Mouse (Mus musculus) limb, embryonic 13.5 days (tissue): Measurements from ENCODE around the gene Ext2. TPM values are rescaled to one million over a fixed set of nuclear protein-coding genes. Genes with fewer than 3 reads are reported as not detected.
A peak's percentile ranks its signal among the peaks of the same experiment; 100 is the strongest.

ENCODE experiments used
- ATAC-seq: fragments of 200-750 bp; cut with Nextera tagmentation; 2 replicates; pipeline ENCODE4 v1.8.0; 2017; ENCODE audit warnings: low read depth, moderate number of reproducible peaks, moderate TSS enrichment; ENCODE audit not compliant: low FRiP score
- H3K27ac ChIP-seq: fragments of 300-500 bp; sonication (generic); 2 replicates; pipeline ENCODE4 v1.5.1; 2015; ENCODE audit warnings: inconsistent platforms, mild to moderate bottlenecking, moderate library complexity
- H3K27me3 ChIP-seq: fragments of 300-500 bp; sonication (generic); 2 replicates; pipeline ENCODE4 v1.6.1; 2015; ENCODE audit warnings: mild to moderate bottlenecking, inconsistent platforms
- H3K36me3 ChIP-seq: fragments of 300-500 bp; sonication (generic); 2 replicates; pipeline ENCODE4 v1.6.1; 2015; ENCODE audit warnings: inconsistent platforms, mild to moderate bottlenecking, moderate library complexity
- H3K4me1 ChIP-seq: fragments of 300-500 bp; sonication (generic); 2 replicates; pipeline ENCODE4 v1.6.1; 2015; ENCODE audit warnings: inconsistent platforms
- H3K4me2 ChIP-seq: fragments of 300-500 bp; sonication (generic); replicated peaks from 2 replicates; pipeline ENCODE4 v1.6.1; 2015; ENCODE audit warnings: inconsistent platforms, mild to moderate bottlenecking, moderate library complexity
- H3K4me3 ChIP-seq: fragments of 300-500 bp; sonication (generic); 2 replicates; pipeline ENCODE4 v1.5.1; 2015; ENCODE audit warnings: moderate library complexity, mild to moderate bottlenecking, inconsistent platforms
- H3K9ac ChIP-seq: fragments of 300-500 bp; sonication (generic); 2 replicates; pipeline ENCODE4 v1.6.1; 2015; ENCODE audit warnings: mild to moderate bottlenecking, inconsistent platforms
- H3K9me3 ChIP-seq: fragments of 300-500 bp; sonication (generic); 2 replicates; pipeline ENCODE4 v1.6.1; 2016; ENCODE audit warnings: inconsistent platforms
- WGBS: fragments of 180-500 bp; shearing (Covaris S2); methylation state at CpG from one replicate; pipeline ENCODE4 v1.1.7; 2015; 5-methylcytosine and 5-hydroxymethylcytosine counted together
- polyA plus RNA-seq: library from polyadenylated mRNA; unstranded; fragments of >200 nt; fragmentation: Nextera tagmentation; extraction: Ambion mirVana; gene quantifications from 2 replicates; pipeline ENCODE4 v1.2.1, GENCODE M21; 2015

Gene Ext2
- polyA plus RNA-seq, 1 experiment from 2014 or later: 104 TPM

GRCm38 (mm10) chr2:93659705-93660308 lies 162.6 kb downstream of the Ext2 start:
- Histone ChIP-seq H3K4me1 (peaks cover 13% of the 10 kb centered on the region), H3K9ac (no peak overlapping the region), H3K27me3 (peaks cover 40% of the 10 kb centered on the region), H3K27ac (no peak overlapping the region), H3K36me3 (no peaks in the 10 kb centered on the region), H3K4me3 (no peak overlapping the region), H3K9me3 (no peaks in the 10 kb centered on the region), H3K4me2 (no peak overlapping the region)
- 80% methylated on average over 6 of the region's 6 CpGs for whole genome bisulfite sequencing
- ATAC-seq: no peak

DNA sequence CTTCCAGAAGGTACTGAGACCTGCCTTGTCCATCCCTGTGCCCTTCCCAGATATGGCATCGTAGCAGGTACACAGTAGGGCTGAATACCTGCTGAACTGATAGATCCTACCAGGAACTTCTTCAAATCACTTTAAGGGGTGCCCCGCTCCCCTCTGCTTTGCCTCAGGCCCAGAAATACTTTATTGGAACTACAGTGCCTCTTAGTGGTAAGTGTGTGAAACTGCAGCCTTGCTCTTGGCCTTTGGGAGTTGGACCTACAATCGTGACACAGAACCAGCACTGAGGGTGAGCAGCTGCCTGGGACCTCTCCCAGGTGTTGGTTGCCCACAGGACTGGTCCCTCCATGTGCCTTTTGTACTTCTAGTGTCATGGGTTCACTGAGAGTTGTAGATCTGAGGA lies 163.4 kb downstream of the Ext2 start:
- no peak overlapping the region for H3K4me2 ChIP-seq
- no peaks in the 10 kb centered on the region for H3K36me3 ChIP-seq
- H3K27me3 ChIP-seq: peaks cover 48% of the 10 kb centered on the region
- 39% methylated on average over 3 of the region's 3 CpGs for WGBS
- H3K9ac ChIP-seq: no peak overlapping the region
- H3K4me3 ChIP-seq: no peak overlapping the region
- H3K4me1 ChIP-seq: peaks cover 13% of the 10 kb centered on the region
- ATAC-seq: 0 out of 2 replicates have a peak, but pooled peaks have one; percentile 13
- H3K27ac ChIP-seq: no peak overlapping the region
- H3K9me3 ChIP-seq: no peaks in the 10 kb centered on the region

GRCm38 (mm10) chr2:93654336-93655055 lies 167.9 kb downstream of the Ext2 start:
- Histone ChIP-seq H3K9ac (no peak overlapping the region), H3K36me3 (no peaks in the 10 kb centered on the region), H3K9me3 (no peaks in the 10 kb centered on the region), H3K4me3 (no peak overlapping the region), H3K4me2 (no peak overlapping the region), H3K27ac (no peak overlapping the region), H3K4me1 (no peaks in the 10 kb centered on the region), H3K27me3 (peaks cover 67% of the 10 kb centered on the region)
- no peak for ATAC-seq
- 68% methylated on average over 11 of the region's 11 CpGs for WGBS

DNA sequence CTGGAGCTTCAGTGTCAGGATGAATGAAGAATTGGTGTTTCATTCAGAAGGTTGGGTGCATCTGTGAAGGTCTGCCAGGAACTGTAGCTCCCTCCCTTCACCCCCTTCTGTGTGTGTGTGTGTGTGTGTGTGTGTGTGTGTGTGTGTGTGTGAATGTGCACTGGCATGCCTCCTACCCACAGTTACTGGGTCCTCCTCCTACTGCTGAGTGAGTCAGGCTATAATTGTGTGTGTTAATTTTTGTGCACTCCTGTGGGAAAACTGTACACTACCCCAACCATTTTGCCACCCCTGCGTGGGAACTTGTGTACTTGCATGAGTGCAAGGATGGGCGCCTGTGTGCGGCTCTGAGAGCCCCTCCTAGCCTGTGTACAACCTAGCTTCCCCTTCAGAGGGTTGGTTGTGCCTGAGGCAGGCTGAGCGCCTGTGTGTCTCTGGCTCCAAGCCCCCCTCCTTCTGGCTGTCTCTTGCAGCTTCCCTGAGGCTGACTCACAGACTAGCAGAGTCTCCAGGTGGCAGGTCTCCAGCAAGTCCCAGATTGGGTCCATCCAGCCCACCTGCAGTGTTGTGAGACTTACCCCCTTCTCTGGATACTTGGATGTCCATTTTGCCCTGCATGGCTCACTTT lies 173.0 kb downstream of the Ext2 start:
- H3K36me3 ChIP-seq: no peaks in the 10 kb centered on the region
- H3K4me2 ChIP-seq: no peak overlapping the region
- no peaks in the 10 kb centered on the region for H3K9me3 ChIP-seq
- 44% methylated on average over 4 of the region's 4 CpGs for WGBS
- no peak for ATAC-seq
- peaks cover 90% of the 10 kb centered on the region for H3K27me3 ChIP-seq
- H3K4me1 ChIP-seq: peaks cover 27% of the 10 kb centered on the region
- H3K9ac ChIP-seq: peak overlapping the region; percentile 25; the same call in 1 of the 2 replicates
- H3K4me3 ChIP-seq: no peak overlapping the region
- H3K27ac ChIP-seq: no peak overlapping the region

- H3K27me3 ChIP-seq: peaks cover 96% of the 10 kb centered on the region
- peak overlapping the region; percentile 8; the same call in 1 of the 2 replicates for H3K4me3 ChIP-seq
- WGBS: 5% methylated on average over 20 of the region's 20 CpGs
- H3K4me1 ChIP-seq: peaks cover 33% of the 10 kb centered on the region
- peak overlapping the region; percentile 60 for H3K4me2 ChIP-seq
- no peak overlapping the region for H3K9ac ChIP-seq
- H3K36me3 ChIP-seq: no peaks in the 10 kb centered on the region
- no peak overlapping the region for H3K27ac ChIP-seq
- no peaks in the 10 kb centered on the region for H3K9me3 ChIP-seq
- ATAC-seq: no peak
Observed at GRCm38 (mm10) chr2:93647924-93648575, 174.3 kb downstream of the Ext2 start.

- no peak for ATAC-seq
- H3K36me3 ChIP-seq: no peaks in the 10 kb centered on the region
- H3K27ac ChIP-seq: no peak overlapping the region
- WGBS: 1% methylated on average over 44 of the region's 44 CpGs
- H3K27me3 ChIP-seq: peaks cover 98% of the 10 kb centered on the region
- H3K4me1 ChIP-seq: peaks cover 40% of the 10 kb centered on the region
- H3K4me2 ChIP-seq: peak overlapping the region; percentile 60
- no peaks in the 10 kb centered on the region for H3K9me3 ChIP-seq
- peak overlapping the region; percentile 37 for H3K4me3 ChIP-seq
- peak overlapping the region; percentile 55 for H3K9ac ChIP-seq
Observed at GRCm38 (mm10) chr2:93647051-93647923, 175.1 kb downstream of the Ext2 start.

GRCm38 (mm10) chr2:93645626-93646320 lies 176.6 kb downstream of the Ext2 start:
- 7% methylated on average over 33 of the region's 33 CpGs for WGBS
- ATAC-seq: no peak

GRCm38 (mm10) chr2:93645197-93645596 lies 177.2 kb downstream of the Ext2 start:
- Histone ChIP-seq H3K27ac (no peak overlapping the region), H3K4me1 (peaks cover 61% of the 10 kb centered on the region), H3K27me3 (peaks cover 96% of the 10 kb centered on the region), H3K4me3 (peak overlapping the region; percentile 33), H3K4me2 (peak overlapping the region; percentile 91), H3K9me3 (no peaks in the 10 kb centered on the region), H3K36me3 (no peaks in the 10 kb centered on the region), H3K9ac (no peak overlapping the region)
- no peak for ATAC-seq
- 26% methylated on average over 10 of the region's 10 CpGs for WGBS

More at GRCm38 (mm10) chr2:93645626-93646320, 176.6 kb downstream of the Ext2 start:
- H3K4me2 ChIP-seq: peak overlapping the region; percentile 91
- no peaks in the 10 kb centered on the region for H3K9me3 ChIP-seq
- peak overlapping the region; percentile 33 for H3K4me3 ChIP-seq
- H3K36me3 ChIP-seq: no peaks in the 10 kb centered on the region
- peak overlapping the region; percentile 53 for H3K9ac ChIP-seq
- H3K27ac ChIP-seq: no peak overlapping the region
- peaks cover 55% of the 10 kb centered on the region for H3K4me1 ChIP-seq
- H3K27me3 ChIP-seq: peaks cover 96% of the 10 kb centered on the region

DNA sequence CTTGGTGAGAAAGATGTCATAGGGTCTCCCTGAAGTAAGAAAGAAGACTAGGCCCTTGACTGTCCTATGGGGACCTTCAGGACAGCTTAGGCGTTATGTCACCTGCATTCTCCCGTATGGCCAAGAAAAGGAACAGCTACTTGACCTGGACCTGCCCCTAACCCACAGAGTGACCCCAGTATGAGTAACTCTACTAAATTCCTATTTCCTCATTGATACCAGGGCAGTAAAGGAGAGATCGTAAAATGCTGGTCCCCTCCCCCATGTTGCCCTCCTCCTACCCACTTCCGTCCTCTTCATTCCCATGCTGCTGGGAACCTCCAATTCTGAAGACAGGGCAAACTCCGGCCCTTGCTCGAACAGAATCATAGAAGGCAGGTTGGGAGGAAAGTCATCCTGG lies 177.6 kb downstream of the Ext2 start:
- no peak for ATAC-seq
- Histone ChIP-seq H3K9ac (no peak overlapping the region), H3K4me2 (peak overlapping the region; percentile 91), H3K4me1 (peaks cover 65% of the 10 kb centered on the region), H3K27me3 (peaks cover 96% of the 10 kb centered on the region), H3K27ac (no peak overlapping the region), H3K4me3 (peak overlapping the region; percentile 8; the same call in 1 of the 2 replicates), H3K36me3 (no peaks in the 10 kb centered on the region), H3K9me3 (no peaks in the 10 kb centered on the region)
- 40% methylated on average over 6 of the region's 6 CpGs for whole genome bisulfite sequencing

- 39% methylated on average over 4 of the region's 4 CpGs for WGBS
- Histone ChIP-seq H3K4me1 (peaks cover 68% of the 10 kb centered on the region), H3K4me2 (peak overlapping the region; percentile 91), H3K9ac (no peak overlapping the region), H3K36me3 (no peaks in the 10 kb centered on the region), H3K9me3 (no peaks in the 10 kb centered on the region), H3K27me3 (peaks cover 96% of the 10 kb centered on the region), H3K4me3 (0 out of 2 replicates have a peak overlapping the region, but pooled peaks have one; percentile 56), H3K27ac (no peak overlapping the region)
- ATAC-seq: no peak
Observed at GRCm38 (mm10) chr2:93644234-93644633, 178.1 kb downstream of the Ext2 start.

DNA sequence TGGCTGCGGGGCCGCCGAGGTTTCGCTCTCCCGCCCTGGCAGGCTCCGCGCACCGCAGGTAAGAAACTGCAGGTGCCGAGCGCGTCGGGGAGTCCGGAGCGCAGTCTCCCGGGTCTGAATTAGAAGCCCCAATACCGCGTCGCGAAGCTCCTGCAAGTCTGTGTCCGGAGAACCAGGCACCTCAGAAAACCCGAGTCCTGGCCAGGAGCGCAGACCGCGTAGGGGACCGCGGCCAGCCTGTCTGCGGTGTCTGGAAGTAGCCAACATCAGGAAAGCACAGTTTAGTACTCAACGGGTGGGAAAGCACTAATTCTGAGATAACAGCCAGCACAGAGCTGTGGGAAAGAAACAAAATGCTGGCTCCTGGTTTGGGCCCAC lies 179.0 kb downstream of the Ext2 start:
- 1% methylated on average over 28 of the region's 28 CpGs for WGBS
- ATAC-seq: no peak
- H3K27me3 ChIP-seq: peaks cover 95% of the 10 kb centered on the region
- peak overlapping the region; percentile 91 for H3K4me2 ChIP-seq
- H3K27ac ChIP-seq: no peak overlapping the region
- H3K36me3 ChIP-seq: no peaks in the 10 kb centered on the region
- H3K9me3 ChIP-seq: no peaks in the 10 kb centered on the region
- peak overlapping the region; percentile 56 for H3K4me3 ChIP-seq
- peaks cover 65% of the 10 kb centered on the region for H3K4me1 ChIP-seq
- peak overlapping the region; percentile 78 for H3K9ac ChIP-seq
